Mouse (Mus musculus) kidney, adult 8-10 months (tissue): ENCODE data around the gene Clock.

Experiments used
- DNase-seq, 2 experiments: peaks; one replicate each; pipeline ENCODE4 v3.0.0; 2022

The Clock gene

GRCm38 (mm10) chr5:76304452-76305341 is at the start of gene Clock:
Gene Clock, minus strand, starts transcription at chr5:76304792.
- peak; percentile 86 to 88 for DNase-seq

- no peak for DNase-seq
Measured at GRCm38 (mm10) chr5:76351953-76352611, 47.5 kb upstream of the Clock start.

DNA sequence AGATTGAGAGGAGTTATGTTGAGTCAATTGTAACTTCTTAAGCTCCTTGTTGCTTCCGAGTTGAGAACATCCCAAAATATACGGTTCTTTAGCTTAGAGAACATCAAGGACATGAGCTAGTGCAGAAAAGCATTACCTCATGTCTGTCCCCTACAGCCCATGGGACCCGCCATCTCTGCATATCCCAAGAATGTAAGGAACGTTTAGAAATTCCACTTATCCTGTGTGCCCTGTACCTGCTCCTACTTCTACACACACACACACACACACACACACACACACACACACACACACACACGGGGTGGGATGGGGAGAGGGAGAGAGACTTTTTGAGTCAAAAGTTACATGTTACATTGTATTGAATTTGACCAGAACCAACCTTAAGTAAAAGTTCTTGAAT is 46.9 kb upstream of the Clock start:
- DNase-seq: no peak

GRCm38 (mm10) chr5:76346137-76346536 is 41.5 kb upstream of the Clock start:
- no peak for DNase-seq

GRCm38 (mm10) chr5:76340931-76341330 is 36.3 kb upstream of the Clock start:
- no peak for DNase-seq

DNA sequence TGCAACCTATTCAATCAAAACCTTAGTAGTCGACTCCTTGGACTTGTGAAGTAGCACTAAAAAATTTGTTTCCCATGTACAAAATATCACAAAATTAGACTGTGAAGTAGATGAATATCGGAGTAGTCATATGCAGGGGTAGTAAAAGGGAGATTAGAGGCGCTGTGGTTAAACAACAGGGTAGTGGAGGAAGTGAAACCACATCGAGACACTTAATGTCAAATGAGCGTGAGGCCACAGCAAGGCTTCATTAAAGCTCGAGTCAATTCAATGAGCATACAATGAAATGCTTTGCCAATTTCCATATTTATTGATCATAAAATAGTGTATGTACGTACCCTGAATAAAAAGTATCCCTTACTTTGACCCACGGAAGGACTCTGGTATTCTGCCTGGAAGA is 32.5 kb upstream of the Clock start:
- no peak for DNase-seq

DNA sequence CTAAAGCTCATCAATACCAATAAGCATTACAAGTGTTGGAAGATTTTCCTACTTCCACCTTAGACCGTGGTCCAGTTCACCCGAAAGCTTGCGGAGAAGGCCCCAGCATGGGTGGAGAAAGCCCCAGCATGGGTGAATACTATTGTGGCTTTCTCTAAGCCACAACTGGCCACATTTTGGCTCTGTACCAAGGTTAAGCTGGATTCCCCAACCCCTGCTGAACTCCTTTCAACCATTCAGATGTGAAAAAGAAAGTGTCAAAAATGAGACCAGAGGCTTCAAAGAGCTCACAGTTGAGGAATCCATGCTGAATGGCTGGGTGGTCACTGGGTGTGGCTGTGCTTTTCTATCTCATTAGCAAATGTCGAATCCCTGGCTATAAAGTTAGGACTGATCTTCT is 29.2 kb upstream of the Clock start:
- no peak for DNase-seq

DNA sequence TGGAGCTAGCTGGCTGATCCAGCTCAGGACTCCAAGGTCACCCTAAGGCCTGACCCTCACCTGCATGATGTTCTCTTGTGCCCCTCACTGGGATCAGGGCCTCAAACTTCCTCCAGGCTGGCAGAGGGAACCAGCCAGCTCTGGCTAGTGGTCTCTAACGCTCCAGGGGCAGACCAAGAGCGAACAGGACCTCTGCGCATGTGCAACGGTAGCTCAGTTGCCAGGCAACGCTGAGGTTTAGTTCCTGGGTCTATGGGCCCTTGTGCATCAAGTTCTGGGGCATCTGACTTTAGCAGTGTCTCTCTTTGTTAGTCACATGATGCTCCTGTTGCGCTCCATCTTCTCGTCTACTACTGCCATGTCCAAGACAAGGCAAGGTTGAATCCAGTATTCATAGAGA is 26.4 kb upstream of the Clock start, which contains the start of gene Pdcl2:
TSS of gene Pdcl2 (minus strand) at position 204 of the 400 bp plus-strand sequence.
- no peak for DNase-seq

DNA sequence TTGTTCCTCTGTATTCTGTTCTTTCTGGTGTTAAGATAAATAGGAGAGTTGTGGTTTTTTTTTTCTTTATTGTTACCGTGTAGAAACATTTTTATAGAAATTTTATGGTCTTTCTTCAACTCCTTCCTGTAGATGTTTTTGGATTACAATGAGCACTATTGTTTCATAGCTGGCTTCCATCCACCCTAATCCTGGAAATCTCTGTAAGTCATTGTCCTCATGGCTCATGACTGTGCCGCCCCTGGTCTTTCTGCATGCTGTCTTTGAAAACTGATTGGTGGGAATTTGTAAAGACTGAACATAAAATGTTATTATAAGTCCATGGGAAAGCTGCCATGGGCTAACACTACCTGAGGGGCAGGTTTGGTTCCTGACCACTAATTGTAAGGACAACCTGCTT is 22.7 kb upstream of the Clock start:
- no peak for DNase-seq

GRCm38 (mm10) chr5:76325113-76325512 is 20.5 kb upstream of the Clock start:
- no peak for DNase-seq

GRCm38 (mm10) chr5:76321249-76322196 is 16.9 kb upstream of the Clock start:
- DNase-seq: no peak

DNA sequence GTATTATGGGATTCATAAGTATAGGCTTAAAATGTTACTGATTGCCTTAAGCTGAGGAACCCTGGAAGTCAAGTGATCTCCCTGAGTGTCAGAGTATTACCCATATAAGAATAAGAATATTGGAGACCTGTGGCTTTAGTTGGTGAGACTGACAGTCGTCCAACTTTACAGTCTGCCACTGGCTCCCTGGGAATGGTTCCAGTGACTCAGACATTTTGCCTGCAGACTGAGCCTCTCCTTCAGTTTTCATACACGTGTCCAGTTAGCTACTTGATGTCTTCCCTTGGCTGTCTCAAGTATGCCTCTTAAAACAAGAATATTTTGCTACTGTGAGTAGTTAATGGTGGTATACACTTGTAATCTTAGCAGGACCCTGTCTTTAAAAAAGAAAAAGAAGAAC is 3.6 kb upstream of the Clock start:
- no peak for DNase-seq

DNA sequence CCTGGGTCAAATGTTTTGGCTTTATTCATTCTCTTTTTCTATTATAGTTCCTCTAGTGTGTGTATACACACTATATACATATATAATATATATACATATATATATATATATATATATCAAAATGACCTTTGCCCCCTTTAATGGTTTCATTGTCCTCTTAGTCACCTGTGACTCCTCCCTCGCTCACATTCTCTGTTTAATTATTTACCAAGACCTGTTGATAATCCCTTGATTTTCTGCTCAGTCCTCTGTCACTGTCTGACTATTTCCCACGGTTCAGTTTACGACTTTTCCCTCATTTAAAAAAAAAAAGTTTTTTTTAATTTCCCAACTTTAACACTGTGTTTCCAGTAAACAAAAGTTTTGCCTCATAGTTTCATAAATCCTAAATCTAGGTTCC is 1.7 kb upstream of the Clock start:
- DNase-seq: no peak

DNA sequence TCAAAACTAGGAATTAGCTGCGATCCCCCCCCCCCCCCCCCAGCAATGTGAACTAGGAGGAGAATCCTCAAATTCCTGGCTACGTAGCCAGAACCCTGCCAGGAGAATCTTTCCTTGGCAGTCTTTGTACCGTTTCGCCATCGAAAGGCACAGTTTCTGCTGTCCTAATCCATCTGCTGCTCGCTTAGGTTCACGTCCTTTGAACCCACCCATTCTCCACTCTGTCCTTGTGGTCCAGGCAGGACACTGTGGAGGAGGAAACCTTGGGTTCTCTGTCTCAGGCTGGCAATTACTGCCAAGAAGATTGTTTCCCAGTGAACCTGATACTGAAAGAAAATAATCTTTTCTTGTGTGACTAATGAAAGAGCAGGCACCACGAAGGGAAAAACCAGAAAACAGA is 1.0 kb upstream of the Clock start:
- peak; percentile 11 to 18 for DNase-seq

GRCm38 (mm10) chr5:76303745-76304451 is 694 bp downstream of the Clock start:
- peak; percentile 75 to 79 for DNase-seq

GRCm38 (mm10) chr5:76303379-76303744 is 1.2 kb downstream of the Clock start:
- DNase-seq: no peak

- DNase-seq: no peak
Measured at GRCm38 (mm10) chr5:76302009-76302408, 2.6 kb downstream of the Clock start.

GRCm38 (mm10) chr5:76289234-76289691 is 15.3 kb downstream of the Clock start:
- peak; percentile 55 to 58 for DNase-seq

- no peak for DNase-seq
Measured at GRCm38 (mm10) chr5:76288256-76288655, 16.3 kb downstream of the Clock start.

- DNase-seq: no peak
Measured at GRCm38 (mm10) chr5:76287062-76287461, 17.5 kb downstream of the Clock start.

GRCm38 (mm10) chr5:76285699-76286098 is 18.9 kb downstream of the Clock start:
- DNase-seq: no peak

DNA sequence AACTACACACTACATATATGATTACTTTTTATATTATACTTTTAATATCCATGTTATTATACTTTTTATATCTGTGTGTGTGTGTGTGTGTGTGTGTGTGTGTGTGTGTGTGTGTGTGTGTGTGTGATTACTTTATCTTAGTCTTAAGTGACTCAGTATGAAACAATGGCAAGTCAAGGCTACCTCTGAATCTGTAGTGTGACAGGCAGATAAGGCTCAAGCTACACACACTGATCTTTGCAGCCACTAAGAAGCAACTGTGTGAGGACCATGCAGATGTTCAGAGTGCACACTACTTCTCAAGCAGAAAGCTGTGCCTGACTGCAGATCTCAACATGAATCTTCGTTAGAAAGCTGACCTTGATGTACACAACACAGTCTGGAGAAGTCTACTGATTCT is 20.7 kb downstream of the Clock start:
- no peak for DNase-seq
